Mouse (Mus musculus) liver, adult 2 months (tissue): ENCODE results near the gene Hoxd12. TPM values are rescaled to one million over a fixed set of nuclear protein-coding genes. Genes with fewer than 3 reads are reported as not detected.

Experiments
- DNase-seq: peaks from one replicate; pipeline ENCODE4 v3.0.0-alpha.2; 2011; ENCODE audit warnings: low read depth, low spot score; ENCODE audit errors: extremely low read depth
- H3K27ac ChIP-seq: fragments of 200-500 bp; replicated peaks from 2 replicates; pipeline ENCODE4 v1.5.1; 2012; ENCODE audit warnings: low read depth, mild to moderate bottlenecking, control low read depth, inconsistent platforms, low read length; ENCODE audit not compliant: insufficient read depth
- H3K27me3 ChIP-seq: fragments of 200-500 bp; 2 replicates; pipeline ENCODE4 v1.6.1; 2012; ENCODE audit warnings: mild to moderate bottlenecking, moderate library complexity, low read length, inconsistent platforms; ENCODE audit not compliant: control insufficient read depth, insufficient read depth
- H3K36me3 ChIP-seq: fragments of 200-500 bp; 2 replicates; pipeline ENCODE4 v1.6.1; 2012; ENCODE audit warnings: low read length, inconsistent platforms; ENCODE audit not compliant: control insufficient read depth, insufficient read depth
- H3K4me1 ChIP-seq: fragments of 200-500 bp; 2 replicates; pipeline ENCODE4 v1.6.1; 2011; ENCODE audit warnings: low read length; ENCODE audit not compliant: control insufficient read depth, insufficient read depth
- H3K4me3 ChIP-seq: fragments of 200-500 bp; 2 replicates; pipeline ENCODE4 v1.5.1; 2011; ENCODE audit warnings: low read depth, mild to moderate bottlenecking, control low read depth, low read length, moderate library complexity; ENCODE audit not compliant: insufficient read depth
- H3K79me2 ChIP-seq: fragments of 200-500 bp; 2 replicates; pipeline ENCODE4 v1.6.1; 2012; ENCODE audit warnings: inconsistent platforms, mild to moderate bottlenecking, low read length, moderate library complexity; ENCODE audit not compliant: control insufficient read depth, insufficient read depth
- H3K9ac ChIP-seq: fragments of 200-500 bp; 2 replicates; pipeline ENCODE4 v1.6.1; 2012; ENCODE audit warnings: low read depth, mild to moderate bottlenecking, control low read depth, inconsistent platforms, low read length
- CTCF ChIP-seq: fragments of 200-500 bp; IDR thresholded peaks from 2 replicates; pipeline ENCODE4 v1.5.1; 2011; ENCODE audit warnings: low read depth, low read length, control low read depth
- POLR2A ChIP-seq: fragments of 200-500 bp; IDR thresholded peaks from 2 replicates; pipeline ENCODE4 v1.6.1; 2011; ENCODE audit warnings: low read length, control low read depth; ENCODE audit not compliant: insufficient read depth; ENCODE audit errors: extremely low read depth
- WGBS: fragments of 180-500 bp; shearing (Covaris S2); methylation state at CpG from one replicate; pipeline ENCODE4 v1.1.7; 2018; 5-methylcytosine and 5-hydroxymethylcytosine counted together
- polyA plus RNA-seq: library from polyadenylated mRNA; depleted of rRNA; stranded (reverse); fragments of >200 nt; gene quantifications from 2 replicates; pipeline ENCODE4 v1.2.3, GENCODE M21; 2012
- total RNA-seq: library from RNA; depleted of rRNA; stranded (reverse); fragments of >200 nt; gene quantifications from 2 replicates; pipeline ENCODE4 v1.2.3, GENCODE M21; 2014

Hoxd12 gene
- total and polyA plus RNA-seq, 2 experiments, result not detected

DNA sequence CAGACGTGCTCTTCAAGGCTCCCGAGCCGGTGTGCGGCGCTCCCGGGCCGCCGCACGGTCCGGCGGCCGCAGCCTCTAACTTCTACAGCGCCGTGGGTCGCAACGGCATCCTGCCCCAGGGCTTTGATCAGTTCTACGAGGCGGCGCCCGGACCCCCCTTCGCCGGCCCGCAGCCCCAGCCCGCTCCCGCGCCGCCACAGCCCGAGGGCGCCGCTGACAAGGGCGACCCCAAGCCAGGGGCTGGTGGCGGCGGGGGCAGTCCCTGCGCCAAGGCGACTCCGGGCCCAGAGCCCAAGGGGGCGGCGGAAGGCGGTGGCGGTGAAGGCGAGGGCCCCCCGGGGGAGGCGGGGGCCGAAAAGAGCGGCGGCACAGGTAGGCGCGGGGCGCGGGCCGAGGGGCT, 8.0 kb downstream of the Hoxd12 start:
- Histone ChIP-seq H3K9ac (no peak overlapping the region), H3K4me3 (no peak overlapping the region), H3K27me3 (peaks cover 52% of the 10 kb centered on the region), H3K4me1 (no peaks in the 10 kb centered on the region; the same call in 1 of the 2 replicates), H3K27ac (no peak overlapping the region), H3K79me2 (no peaks in the 10 kb centered on the region), H3K36me3 (no peaks in the 10 kb centered on the region)
- WGBS, result 3% methylated on average over 44 of the region's 51 CpGs
- no peak for DNase-seq
- TF ChIP-seq CTCF, result no peak
- TF ChIP-seq POLR2A, result no peak

DNA sequence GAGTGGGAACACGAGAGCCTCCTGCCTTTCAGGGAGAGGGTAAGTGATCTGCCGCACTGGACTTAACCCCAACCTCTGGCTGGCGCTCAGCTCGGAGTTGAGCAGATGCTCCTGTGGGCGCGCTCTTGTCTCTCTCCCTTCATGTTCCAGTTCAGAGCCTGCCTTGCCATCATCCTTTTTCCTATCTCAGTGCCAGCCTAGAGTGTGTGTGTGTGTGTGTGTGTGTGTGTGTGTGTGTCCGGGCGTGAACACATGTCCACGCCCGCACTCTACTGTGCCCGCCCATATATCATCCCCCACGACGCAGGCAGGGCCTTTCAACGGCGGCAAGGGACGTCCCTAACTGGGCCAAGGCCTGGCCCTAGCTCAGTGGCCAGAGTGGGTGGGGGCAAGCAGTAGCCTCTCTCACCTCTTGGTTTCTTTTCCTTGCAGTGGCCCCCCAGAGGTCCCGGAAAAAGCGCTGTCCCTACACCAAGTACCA, 8.7 kb downstream of the Hoxd12 start:
- no peak overlapping the region for H3K27ac ChIP-seq
- no peak overlapping the region for H3K9ac ChIP-seq
- no peaks in the 10 kb centered on the region for H3K36me3 ChIP-seq
- TF ChIP-seq CTCF (no peak), POLR2A (no peak)
- no peaks in the 10 kb centered on the region for H3K79me2 ChIP-seq
- no peaks in the 10 kb centered on the region; the same call in 1 of the 2 replicates for H3K4me1 ChIP-seq
- peaks cover 56% of the 10 kb centered on the region for H3K27me3 ChIP-seq
- H3K4me3 ChIP-seq, result no peak overlapping the region
- DNase-seq, result no peak
- 4% methylated on average over 18 of the region's 18 CpGs for WGBS

DNA sequence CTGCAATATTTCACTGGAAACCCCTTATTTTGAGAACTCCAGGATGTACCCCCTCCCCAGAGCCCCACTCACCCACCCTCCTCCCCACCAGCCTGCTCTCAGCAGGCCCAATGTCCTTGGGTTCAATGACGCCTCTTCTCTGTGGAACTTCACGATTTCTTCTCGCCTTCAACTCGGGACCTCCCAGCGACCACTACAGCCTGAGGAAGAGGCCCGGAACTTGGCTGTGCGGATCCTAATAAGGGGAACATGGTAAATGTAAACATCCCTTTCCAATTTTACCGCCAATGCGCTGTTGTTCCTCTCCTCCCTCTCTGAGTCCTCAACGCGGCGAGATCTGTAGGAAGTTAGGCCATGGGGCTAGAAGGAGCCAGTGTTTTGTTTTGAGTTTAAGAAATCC, 9.3 kb downstream of the Hoxd12 start:
- Histone ChIP-seq H3K79me2 (no peaks in the 10 kb centered on the region), H3K27ac (no peak overlapping the region), H3K4me3 (no peak overlapping the region), H3K36me3 (no peaks in the 10 kb centered on the region), H3K27me3 (peaks cover 56% of the 10 kb centered on the region), H3K9ac (no peak overlapping the region), H3K4me1 (no peaks in the 10 kb centered on the region; the same call in 1 of the 2 replicates)
- no peak for DNase-seq
- TF ChIP-seq POLR2A, result no peak
- no peak for TF ChIP-seq CTCF
- WGBS, result 4% methylated on average over 12 of the region's 12 CpGs

DNA sequence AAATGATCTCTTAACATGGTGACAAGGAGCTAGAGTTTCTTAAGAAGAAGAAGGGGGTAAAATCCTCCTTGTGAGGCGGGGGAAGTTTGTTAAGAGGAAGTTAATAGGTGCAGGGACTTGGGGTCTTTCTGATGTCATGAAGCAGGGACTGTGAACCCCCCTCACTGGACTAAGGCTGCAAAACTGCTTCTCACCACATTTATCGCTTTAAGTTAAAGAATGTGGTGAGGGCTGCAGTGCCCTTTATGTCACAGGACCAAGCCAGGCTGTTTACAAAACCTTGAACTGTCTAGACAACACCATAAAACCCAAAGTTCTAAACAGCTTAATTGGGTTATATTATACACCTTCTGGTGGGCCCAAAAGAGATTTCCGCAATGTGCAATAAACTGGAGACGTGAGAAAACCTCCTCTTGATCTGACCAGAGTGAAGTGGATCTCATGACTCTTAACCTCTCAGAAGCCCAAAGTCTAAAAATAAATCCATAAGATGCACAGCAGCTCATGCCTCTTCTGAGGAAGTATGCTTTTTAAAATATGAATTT, 10.3 kb downstream of the Hoxd12 start:
- 18% methylated on average over 4 of the region's 4 CpGs for WGBS
- no peak overlapping the region for H3K4me3 ChIP-seq
- TF ChIP-seq POLR2A (no peak), CTCF (no peak)
- H3K27ac ChIP-seq, result no peak overlapping the region
- H3K27me3 ChIP-seq, result peaks cover 50% of the 10 kb centered on the region
- H3K79me2 ChIP-seq, result no peaks in the 10 kb centered on the region
- H3K4me1 ChIP-seq, result no peaks in the 10 kb centered on the region; the same call in 1 of the 2 replicates
- H3K36me3 ChIP-seq, result no peaks in the 10 kb centered on the region
- DNase-seq, result no peak
- no peak overlapping the region for H3K9ac ChIP-seq

DNA sequence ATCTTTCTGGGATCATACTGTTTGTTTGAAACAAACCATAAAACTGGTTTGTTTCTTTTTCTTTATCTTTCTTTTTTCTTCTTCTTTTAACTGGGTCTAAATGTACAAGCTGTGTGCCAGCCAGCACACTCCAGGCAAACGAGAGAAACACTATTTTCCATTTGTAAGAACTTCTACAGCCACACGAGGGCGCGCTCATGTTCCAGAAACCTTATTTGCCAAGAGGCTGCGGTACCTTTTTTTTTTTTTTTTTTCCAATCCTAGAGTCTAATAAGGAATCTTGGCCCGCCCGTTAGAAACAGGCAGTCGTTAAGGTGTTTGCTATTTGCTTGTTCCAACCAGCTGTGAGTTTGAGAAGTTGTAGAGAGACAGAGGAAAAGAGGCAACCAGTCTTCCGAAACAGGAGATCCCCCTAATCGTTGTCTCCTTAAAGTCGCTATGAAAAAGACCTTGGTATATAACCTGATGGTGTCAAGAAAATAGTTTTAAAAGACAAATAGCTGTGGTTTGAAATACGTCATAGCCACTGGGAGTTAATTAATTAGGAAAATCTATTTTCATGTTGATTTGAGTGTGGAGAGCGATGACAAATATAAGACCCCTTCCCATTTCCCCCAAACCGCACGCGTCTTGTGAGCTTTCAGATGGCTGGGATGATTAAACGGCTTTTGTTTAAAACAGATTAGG, 11.6 kb downstream of the Hoxd12 start:
- 12% methylated on average over 17 of the region's 17 CpGs for WGBS
- peaks cover 49% of the 10 kb centered on the region for H3K27me3 ChIP-seq
- no peaks in the 10 kb centered on the region for H3K79me2 ChIP-seq
- peak; percentile 52 for DNase-seq
- H3K4me3 ChIP-seq, result no peak overlapping the region
- H3K36me3 ChIP-seq, result no peaks in the 10 kb centered on the region
- no peaks in the 10 kb centered on the region; the same call in 1 of the 2 replicates for H3K4me1 ChIP-seq
- H3K27ac ChIP-seq, result no peak overlapping the region
- H3K9ac ChIP-seq, result no peak overlapping the region
- TF ChIP-seq POLR2A, result no peak
- peak; percentile 41; the same call in 1 of the 2 replicates for TF ChIP-seq CTCF
